Mouse (Mus musculus): ENCODE measurements around the gene Slc2a6.
A peak's percentile ranks its signal among the peaks of the same experiment; 100 is the strongest.

Gene Slc2a6

DNA sequence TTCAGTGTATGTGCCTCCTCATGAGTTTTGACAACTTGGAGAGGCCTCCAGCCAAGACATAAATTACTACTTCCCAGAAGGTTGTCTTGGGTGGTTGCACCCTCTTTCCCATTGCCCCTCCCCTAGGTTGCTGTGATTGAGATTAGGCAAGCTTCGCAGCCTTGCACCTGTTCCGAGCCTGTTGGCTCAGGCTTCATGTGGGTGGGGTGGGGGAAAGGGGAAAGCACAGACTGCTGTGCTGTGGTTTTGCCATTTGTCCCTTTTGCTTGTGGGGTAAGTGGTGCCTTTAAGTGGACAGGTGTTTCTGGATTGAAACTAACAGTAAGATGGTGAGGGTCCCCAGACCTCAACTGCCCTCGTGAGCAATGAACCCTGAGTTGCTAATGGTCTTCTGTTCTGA is 8.2 kb upstream of the Slc2a6 start:
- DNase-seq (ENCODE audit: extremely low read depth, low read depth): no peak

DNA sequence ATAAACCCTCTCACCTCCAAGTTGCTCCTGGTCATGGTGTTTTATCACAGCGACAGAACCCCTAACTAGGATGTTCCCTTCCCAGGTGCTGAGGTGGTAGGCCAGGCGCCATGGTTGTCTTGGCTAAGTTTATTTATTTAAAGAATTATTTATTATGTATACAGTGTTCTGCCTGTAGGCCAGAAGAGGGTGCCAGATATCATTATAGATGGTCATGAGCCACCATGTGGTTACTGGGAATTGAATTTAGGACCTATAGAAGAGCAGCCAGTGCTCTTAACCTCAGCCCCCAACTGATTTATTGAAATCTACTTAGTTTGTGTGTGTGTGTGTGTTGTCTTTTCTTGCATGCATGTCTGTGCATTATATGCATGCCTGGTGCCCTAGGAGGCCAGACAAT is 4.6 kb upstream of the Slc2a6 start:
- DNase-seq (ENCODE audit: extremely low read depth, low read depth): no peak

DNA sequence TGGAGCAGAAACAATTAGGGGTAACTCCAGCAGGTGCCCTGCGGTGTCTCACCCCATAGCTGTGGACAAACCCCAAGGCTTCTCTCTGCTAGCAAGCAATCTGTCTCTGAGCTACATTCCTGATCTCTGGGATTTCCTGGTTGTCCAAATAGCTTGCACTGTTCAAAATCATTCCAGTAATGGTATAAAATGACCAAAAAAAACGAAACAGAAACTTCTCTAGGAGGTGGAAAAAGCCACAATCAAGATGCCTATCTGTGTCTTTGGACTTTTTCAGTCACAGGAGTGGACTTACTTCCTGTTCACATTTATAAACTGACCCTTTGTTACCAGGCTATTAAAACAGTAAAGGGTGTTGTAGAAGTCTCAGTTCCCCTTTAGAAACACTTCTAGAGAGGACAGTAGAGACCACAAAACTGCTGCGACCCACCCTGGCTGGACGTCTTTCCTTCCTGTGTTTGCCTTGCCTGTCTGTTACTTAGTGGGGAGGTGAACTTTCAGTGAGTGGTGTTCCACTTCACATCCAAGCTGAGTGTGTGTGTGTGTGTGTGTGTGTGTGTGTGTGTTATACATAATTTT is 728 bp upstream of the Slc2a6 start:
- DNase-seq (ENCODE audit: extremely low read depth, low read depth): no peak

DNA sequence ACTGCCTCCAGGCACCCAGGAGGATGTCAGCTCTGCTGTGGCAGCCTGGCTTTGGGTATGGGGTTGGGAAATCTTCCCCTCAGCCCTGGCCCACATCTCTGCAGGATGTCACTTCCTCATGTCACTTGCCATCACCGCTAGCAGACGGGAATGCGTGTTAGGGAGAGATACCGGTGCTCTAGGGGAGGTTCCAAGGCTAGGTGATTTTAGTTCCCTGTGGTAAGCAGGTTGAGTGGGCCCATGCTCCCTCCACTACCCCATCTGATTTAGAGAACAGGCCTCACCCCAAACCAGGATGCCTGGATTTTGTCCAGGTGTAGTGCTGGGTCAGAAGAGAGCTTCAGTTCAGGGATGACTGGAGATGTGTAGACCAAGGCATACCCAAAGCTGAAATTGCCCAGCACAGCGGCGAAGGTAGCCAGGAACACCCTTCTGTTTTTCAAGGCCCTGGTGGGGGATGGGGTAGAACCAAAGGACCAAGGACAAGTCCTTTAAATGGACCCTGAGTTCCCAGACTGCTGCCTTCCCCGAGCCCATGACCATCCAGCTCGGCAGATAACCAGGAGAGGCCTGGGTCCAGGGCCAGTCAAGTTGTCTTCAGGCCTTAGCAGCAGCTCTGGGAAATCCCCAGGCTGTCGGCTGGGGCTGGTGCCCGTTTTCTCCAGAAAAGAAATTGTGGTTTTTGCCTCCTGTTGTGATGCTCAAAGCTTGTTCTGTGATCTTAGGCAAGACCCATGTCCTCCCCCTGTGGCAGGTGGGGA is 761 bp downstream of the Slc2a6 start:
- DNase-seq (ENCODE audit: extremely low read depth, low read depth): peak; percentile 70

DNA sequence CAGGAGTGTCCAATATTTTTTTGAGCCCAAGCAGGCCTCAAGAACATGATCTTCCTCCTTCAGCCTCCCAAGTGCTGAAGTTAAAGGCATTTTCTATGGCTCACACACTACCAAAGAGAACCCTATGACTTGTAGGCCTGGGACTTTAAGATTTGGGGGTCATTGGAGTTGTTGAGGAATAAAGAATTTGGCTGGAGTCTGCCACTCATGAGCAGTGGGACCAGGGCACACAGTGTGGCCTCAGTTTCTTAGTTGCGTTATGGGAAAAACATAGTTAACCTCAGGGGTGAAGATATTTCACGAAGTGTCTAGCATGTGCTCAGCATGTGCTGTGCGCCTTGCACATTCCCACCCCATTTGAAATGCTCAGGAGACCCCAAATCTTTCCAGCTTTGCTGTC is 1.5 kb downstream of the Slc2a6 start:
- no peak for DNase-seq (ENCODE audit: extremely low read depth, low read depth)

DNA sequence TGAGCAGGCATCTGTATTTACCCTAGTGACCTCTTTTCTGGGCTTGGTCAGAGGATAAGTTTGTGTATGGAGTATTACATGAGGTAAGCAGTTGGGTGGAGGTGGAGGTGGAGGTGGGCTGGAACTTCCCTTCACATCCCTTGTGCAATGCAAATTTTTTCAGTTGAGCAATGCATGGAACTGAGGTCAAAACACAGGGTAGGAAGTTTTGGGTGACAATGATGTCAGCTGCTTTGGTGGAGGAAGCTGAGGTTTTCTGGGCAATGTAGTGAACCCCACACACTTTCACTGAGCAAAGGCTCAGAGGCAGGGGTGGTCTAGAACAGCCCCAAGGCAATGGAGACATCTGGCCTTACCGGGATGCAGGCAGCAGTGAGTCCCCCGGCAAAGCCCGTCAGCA is 2.3 kb downstream of the Slc2a6 start:
- no peak for DNase-seq (ENCODE audit: extremely low read depth, low read depth)

DNA sequence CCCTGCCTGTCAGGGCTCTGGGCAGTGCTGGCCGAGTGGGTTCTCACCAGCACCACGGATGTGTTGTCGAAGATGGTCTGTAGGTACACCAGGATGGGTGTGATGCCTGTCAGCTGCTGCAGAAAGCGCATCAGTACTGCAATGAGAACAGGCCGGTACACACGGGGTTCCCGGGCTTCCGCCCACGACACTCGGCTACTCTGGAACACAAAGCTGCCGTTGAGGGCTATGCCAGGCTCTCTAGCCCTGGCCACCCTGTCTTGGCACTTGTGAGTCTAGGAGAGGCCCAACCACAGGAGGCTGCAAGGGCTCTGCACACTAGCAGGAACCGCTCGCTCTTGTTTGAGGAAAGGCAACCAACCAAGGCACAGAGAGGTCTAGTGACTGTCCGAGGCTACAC is 3.7 kb downstream of the Slc2a6 start:
- DNase-seq (ENCODE audit: extremely low read depth, low read depth): no peak

DNA sequence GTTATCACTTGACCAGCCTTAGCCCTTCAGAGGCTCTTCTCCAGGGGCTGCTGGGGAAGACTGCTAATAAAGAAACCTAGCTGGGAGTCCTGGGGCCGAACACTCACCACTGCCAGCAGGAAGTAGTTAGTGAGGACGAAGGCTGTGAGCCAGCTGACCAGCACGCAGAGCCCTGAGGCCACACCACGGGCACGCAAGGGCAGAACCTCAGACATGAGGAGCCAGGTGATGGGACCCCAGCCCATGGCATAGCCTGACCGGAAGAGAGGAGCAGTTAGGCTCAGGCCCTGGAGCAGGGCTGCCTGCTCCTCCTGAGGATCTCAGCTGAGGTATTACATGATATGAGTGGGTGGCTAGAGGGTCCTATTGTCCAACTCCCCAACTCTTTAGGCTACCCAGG is 5.2 kb downstream of the Slc2a6 start:
- DNase-seq (ENCODE audit: extremely low read depth, low read depth): no peak

DNA sequence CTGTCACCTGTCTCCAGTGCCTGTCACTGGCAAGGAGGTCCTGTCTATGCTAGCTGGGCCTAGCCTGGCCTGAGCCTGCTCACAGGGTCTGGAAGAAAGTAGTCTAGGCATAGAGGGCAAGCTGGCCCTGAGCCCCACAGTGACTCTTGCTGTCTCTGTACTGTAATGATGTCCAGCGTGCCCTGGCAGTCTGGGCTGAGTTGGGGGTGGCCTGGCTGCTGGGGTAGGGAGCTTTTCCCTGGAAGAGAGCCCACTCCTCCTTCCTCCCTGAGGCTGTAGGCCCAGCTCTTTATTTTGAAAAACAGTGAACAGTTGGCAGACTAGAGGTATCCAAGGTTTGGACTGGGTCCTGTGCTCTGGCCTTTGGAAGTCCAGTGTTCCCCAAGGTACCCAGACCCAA is 6.7 kb downstream of the Slc2a6 start:
- no peak for DNase-seq (ENCODE audit: extremely low read depth, low read depth)

DNA sequence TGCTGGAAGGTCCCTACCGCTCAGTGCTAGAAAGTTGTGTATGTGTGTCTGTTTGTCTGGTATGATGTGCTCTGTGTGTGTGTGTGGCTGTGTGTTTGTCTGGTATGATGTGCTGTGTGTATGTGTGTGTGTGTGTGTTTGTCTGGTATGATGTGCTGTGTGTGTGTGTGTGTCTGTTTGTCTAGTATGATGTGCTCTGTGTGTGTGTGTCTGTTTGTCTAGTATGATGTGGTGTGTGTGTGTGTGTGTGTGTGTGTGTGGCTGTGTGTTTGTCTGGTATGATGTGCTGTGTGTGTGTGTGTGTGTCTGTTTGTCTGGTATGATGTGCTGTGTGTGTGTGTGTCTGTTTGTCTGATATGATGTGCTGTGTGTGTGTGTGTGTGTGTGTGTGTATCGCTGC is 8.3 kb downstream of the Slc2a6 start:
- DNase-seq (ENCODE audit: extremely low read depth, low read depth): no peak

DNA sequence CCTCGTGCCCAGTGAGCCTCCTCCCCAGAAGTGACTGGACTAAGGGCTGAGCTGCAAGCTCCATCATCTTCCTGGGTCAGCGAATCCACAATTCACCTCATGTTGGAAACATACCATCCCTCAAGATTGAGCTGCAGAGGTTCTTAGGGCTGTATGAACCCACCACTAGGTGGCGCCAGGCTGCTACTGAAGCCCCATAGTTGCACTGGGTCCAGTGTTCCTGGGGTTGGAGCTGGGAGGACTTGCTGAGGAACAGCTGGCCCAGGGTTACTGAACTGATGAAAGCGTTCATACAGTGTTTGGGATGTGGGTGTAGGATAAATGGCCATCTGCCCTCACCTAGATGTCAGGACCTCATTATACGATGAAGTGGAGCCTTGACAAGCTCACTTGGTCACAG is 10.0 kb downstream of the Slc2a6 start:
- no peak for DNase-seq (ENCODE audit: extremely low read depth, low read depth)

DNA sequence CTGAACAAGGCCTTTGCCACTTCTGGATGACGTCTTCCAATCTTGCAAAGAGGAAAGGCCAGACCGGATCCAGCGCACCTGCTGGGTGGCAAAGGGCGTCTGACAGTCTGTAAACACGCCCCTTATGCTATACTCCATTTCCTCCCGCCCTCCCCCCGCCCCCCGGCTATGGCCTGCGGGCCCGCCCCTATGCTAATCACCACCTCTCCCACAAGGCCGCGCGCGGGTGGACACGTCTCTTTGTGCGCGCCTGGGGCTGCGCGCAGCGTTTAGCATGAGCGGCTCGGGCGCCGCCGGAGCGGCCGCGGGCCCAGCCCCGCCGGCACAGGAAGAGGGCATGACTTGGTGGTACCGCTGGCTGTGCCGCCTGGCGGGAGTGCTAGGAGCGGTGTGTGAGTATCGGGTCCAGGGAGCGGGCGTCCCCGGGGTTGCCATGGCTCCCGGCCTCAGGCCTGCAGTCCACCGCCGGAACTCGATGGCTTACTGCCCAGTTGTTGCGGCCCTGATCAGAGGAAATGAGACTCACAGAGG is 18.0 kb downstream of the Slc2a6 start, which contains the start of gene Cacfd1:
Gene Cacfd1 (plus strand): TSS at position 213 of the 531 bp plus-strand sequence.
- DNase-seq (ENCODE audit: extremely low read depth, low read depth): peak; percentile 71

DNA sequence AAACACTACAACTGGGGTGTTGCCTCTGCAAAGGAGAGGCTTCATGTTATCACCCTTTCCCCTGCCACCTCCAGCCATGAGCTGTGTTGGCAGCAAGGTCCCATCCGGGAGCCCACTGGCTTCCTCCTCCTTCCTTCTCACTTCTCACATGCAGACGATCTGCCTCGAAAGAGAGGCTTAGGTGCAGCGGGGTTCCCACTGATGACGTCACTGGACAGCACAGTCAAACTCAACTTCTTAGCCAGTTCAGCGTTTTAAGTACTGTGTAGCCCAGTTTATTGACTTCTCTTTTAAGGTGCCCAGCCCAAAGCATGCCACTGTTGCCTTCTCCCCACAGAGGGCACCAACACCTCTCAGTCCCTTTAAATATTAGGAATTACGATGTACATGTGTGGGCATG is 20.1 kb downstream of the Slc2a6 start:
- DNase-seq (ENCODE audit: extremely low read depth, low read depth): no peak

DNA sequence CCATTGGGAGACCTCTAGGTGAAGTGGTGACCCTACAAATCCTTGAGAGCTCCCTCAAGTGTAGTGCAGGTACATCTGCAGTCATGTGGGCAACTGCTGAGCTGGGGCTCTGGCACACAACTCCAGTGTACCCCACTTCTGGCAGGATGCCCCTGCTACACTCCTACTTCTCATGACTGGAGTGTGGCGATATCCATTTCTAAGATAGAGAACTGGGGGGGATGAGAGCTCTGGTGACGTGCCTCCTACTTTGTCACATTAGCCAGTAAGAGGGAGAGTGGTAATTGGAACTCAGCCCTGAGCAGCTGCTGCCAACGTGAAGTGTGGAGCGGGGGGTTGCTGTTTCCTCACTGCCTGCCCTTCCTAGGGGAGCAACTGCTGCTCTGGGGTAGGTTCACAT is 21.5 kb downstream of the Slc2a6 start:
- no peak for DNase-seq (ENCODE audit: extremely low read depth, low read depth)

DNA sequence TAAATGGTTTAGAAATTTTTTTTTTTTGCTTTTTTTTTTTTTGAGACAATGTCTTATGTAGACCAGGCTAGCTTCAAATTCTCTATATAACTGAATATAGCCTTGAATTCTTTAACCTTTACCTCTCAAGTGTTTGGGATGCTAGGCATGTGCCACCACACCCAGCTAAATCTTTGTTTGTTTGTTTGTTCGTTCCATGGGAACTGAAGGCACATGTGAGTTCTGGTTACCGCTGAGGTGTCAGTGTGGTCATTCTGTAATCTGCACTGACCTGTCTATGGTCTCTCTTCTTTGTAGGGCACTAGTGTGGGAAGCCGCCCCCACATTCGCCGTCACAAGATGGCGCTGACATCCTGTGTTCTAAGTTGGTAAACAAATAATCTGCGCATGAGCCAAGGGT is 29.8 kb downstream of the Slc2a6 start:
- DNase-seq (ENCODE audit: extremely low read depth, low read depth): peak; percentile 21

DNA sequence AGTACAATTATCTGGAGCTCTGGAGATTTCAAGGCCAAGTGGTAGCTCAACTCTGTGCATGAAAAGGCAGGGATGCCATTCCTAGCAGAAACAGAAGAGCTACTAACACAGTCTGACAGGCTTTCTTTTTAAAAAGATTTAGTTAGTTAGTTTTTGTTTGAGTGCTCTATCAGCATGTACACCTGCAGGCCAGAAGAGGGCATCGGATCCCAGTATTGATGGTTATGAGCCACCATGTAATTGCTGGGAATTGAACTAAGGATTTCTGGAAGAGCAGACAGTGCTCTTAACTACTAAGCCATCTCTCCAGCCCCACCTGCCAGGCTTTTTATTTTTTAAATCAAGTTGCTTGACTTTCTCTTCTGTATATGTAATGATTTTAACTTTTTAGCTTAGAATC is 30.3 kb downstream of the Slc2a6 start:
- peak; percentile 33 for DNase-seq (ENCODE audit: extremely low read depth, low read depth)

DNA sequence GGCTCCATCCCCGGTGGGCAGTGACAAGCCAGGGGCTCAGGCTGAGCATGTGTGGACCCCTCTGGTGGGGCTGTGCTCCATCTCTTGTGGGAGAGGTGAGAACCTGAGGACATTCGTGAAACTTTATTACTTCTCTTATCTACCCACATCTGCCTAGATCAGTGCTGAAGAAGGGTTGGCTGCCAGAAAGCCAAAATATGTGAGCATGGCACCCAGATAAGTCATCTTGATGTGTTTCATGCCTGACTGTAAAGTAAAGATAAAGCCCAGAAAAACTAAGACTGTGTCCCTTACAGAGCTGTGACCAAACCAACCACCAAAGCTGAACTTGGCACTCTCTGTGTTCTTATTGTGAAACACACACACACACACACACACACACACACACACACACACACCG is 33.9 kb downstream of the Slc2a6 start:
- no peak for DNase-seq (ENCODE audit: extremely low read depth, low read depth)

DNA sequence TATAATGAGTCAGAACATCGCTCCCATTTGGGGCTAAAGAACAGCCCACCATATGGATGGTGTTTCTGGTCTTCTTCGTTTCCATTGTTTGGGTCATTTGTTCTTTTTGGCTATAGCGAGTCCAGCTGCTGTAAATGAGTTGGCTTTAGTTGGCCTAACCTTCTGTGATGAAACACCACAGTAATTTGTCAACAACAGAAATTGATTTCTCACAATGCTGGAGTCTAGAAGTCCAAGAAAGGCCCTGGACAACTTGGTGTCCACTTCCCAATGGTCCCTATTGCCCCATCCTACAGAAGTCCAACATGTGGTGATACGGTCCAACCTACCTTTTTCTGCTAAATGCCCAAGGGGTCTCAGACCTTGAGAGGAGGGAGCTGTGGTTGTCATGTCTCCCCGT is 43.2 kb downstream of the Slc2a6 start:
- DNase-seq (ENCODE audit: extremely low read depth, low read depth): no peak

DNA sequence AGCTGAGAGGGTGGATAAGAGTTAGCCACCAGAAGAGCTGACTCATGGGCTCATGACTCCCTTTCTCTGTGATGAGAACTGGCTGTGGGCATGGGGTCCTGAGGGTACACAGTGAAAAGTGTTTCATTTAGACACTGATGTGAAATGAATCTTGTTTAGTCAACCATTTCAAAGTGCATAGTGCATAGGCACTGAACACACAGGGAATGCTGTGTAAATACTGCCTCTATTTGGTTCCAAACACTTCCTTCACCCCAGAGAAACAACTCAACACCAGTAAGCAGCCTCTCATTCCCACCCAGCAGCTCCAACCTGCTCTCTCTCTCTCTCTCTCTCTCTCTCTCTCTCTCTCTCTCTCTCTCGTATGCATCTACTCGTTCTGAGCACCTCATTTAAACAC is 43.6 kb downstream of the Slc2a6 start:
- DNase-seq (ENCODE audit: extremely low read depth, low read depth): no peak

DNA sequence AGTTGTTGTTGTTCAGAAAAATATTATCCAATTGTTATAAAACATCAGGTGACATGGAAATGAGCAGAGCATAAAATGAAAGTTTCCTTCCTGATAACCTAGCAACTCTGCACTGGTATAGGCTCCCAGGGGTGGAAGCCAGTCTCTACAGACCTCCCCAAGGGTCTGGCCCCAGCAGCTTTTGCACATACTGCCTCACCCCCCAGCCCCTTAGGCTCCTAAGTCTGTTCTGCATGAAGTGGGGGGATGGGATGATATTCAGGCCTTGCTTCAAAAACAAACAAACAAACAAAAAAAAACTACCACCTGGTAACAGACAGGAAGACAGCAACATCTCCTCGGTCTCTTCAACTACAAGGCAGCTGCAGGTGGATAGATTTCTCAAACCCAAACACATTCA is 47.4 kb downstream of the Slc2a6 start:
- no peak for DNase-seq (ENCODE audit: extremely low read depth, low read depth)

DNA sequence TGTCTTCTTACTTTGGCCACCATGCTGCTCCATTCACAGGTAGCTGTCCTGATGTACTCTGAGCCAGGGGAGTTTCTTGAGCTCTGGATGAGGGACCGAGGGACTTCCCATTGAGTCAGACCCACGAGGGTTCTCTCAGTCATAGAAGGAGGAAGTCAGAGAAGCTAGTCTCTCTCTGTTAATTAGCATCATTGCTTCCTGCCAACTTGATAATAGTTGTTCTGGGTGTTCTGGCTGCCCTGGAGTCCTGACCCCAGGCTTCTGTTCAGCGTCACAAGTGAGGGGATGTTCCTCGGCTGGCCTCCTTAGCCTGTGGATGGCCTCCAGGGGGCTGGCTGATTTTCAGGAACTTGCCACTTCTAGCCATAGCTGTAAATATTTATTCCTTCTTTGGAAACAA is 53.8 kb downstream of the Slc2a6 start:
- DNase-seq (ENCODE audit: extremely low read depth, low read depth): peak; percentile 37

DNA sequence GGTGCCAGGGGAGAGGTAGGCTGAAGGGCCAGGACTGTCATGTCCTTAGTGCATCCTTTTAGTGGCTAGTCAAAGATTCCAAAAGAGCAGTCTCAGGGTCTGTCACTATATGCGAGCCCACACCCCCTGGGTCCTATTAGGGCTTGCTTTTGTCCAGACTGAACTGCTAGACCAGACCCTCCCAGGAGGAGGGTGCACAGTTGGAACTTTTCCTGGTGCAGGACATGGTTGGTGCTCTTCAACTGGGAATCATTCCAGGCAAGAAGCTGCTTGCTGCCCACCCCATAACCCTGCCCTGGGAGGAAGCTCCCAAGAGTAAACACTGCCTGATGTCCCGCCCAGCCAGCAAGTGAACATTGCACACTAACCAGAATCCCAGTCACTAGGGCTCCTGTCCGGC is 54.7 kb downstream of the Slc2a6 start, which contains the start of gene Adamts13:
Gene Adamts13 (plus strand): TSS at position 301 of the 400 bp plus-strand sequence.
- DNase-seq (ENCODE audit: extremely low read depth, low read depth): no peak

Data from MEL-GATA-1-ER (cell line).